Comparison of ENCODE assay signal across 28 mouse cellular contexts in the genomic region with DNA sequence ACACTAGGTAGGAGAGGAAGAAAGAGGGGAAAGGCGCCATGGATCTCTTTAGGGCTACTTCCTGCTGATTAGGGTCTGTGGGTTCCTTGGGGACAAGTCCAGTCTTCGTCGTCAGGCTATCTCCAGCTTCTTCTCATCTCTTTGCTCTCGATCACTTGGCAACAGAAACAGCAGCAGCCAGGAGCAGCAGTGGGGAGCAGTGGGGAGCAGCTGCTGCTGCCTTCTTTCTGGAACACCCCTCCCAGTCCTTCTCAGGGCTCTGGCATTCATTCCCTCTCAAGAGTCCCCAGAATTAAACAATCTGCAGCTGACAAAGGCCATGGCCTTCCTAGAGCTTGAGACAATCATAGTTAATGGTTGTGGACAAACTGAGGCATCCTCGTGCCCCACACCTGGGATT. TPM values are rescaled to one million over a fixed set of nuclear protein-coding genes. Genes with fewer than 3 reads are reported as not detected.
"Had no signal": no experiment of that assay in that cellular context is flagged by ENCODE, and none has a peak within 500 bp of the region (broad histone marks: within the 10 kb centered on the region; RNA-seq: fewer than 3 reads in every experiment).

No protein-coding gene starts in this region.

- H3K27ac ChIP-seq: kidney, embryonic 15.5 days; left cerebral cortex, adult 2 months; limb, embryonic 10.5 days; limb, embryonic 13.5 days; liver, embryonic 12.5 days; liver, embryonic 15.5 days; lung, embryonic 15.5 days; midbrain, embryonic 10.5 days; midbrain, embryonic 13.5 days; neural tube, embryonic 13.5 days; stomach, embryonic 15.5 days had no signal

- H3K9ac ChIP-seq: kidney, embryonic 15.5 days; limb, embryonic 13.5 days; liver, embryonic 12.5 days; liver, embryonic 15.5 days; lung, embryonic 15.5 days; midbrain, embryonic 13.5 days; neural tube, embryonic 13.5 days; stomach, embryonic 15.5 days had no signal

- H3K4me1 ChIP-seq: kidney, embryonic 15.5 days; limb, embryonic 10.5 days; liver, embryonic 12.5 days; liver, embryonic 15.5 days; lung, embryonic 15.5 days; megakaryocyte, embryonic 14.5 days; midbrain, embryonic 10.5 days; midbrain, embryonic 13.5 days; neural tube, embryonic 13.5 days; stomach, embryonic 15.5 days had no signal

- H3K36me3 ChIP-seq: kidney, embryonic 15.5 days; limb, embryonic 10.5 days; limb, embryonic 13.5 days; liver, embryonic 12.5 days; liver, embryonic 15.5 days; lung, embryonic 15.5 days; midbrain, embryonic 10.5 days; midbrain, embryonic 13.5 days; neural tube, embryonic 13.5 days; stomach, embryonic 15.5 days had no signal

- H3K4me3 ChIP-seq: kidney, embryonic 15.5 days; left cerebral cortex, adult 2 months; limb, embryonic 10.5 days; limb, embryonic 13.5 days; liver, embryonic 12.5 days; liver, embryonic 15.5 days; lung, embryonic 15.5 days; megakaryocyte, embryonic 14.5 days; midbrain, embryonic 10.5 days; midbrain, embryonic 13.5 days; myocyte; neural tube, embryonic 13.5 days; stomach, embryonic 15.5 days had no signal

- H3K27me3 ChIP-seq: kidney, embryonic 15.5 days; liver, embryonic 12.5 days; liver, embryonic 15.5 days; megakaryocyte, embryonic 14.5 days; midbrain, embryonic 13.5 days; neural tube, embryonic 13.5 days; stomach, embryonic 15.5 days had no signal

- DNase-seq: kidney, adult 8-10 months; kidney, postnatal 10 days; kidney, postnatal 36 days; layer of hippocampus, postnatal 36 days; liver; lung, adult 18-20 months; lung, postnatal 10 days; lung, postnatal 36 days; retina, postnatal 1 day; right cerebral cortex, postnatal 25 days; spleen, adult 18-20 months; thymus, postnatal 25 days had no signal

- H3K4me2 ChIP-seq: kidney, embryonic 15.5 days; limb, embryonic 13.5 days; liver, embryonic 12.5 days; liver, embryonic 15.5 days; lung, embryonic 15.5 days; midbrain, embryonic 13.5 days; neural tube, embryonic 13.5 days; stomach, embryonic 15.5 days had no signal

- ATAC-seq: liver, embryonic 12.5 days; midbrain, embryonic 13.5 days; midbrain, embryonic 16.5 days had no signal

- H3K9me3 ChIP-seq: kidney, embryonic 15.5 days; limb, embryonic 10.5 days; limb, embryonic 13.5 days; liver, embryonic 12.5 days; liver, embryonic 15.5 days; lung, embryonic 15.5 days; midbrain, embryonic 10.5 days; midbrain, embryonic 13.5 days; neural tube, embryonic 13.5 days; stomach, embryonic 15.5 days had no signal

RNA-seq across cellular contexts. Expression of a gene that starts 7.6 kb away (rescaled TPM):
- total RNA-seq: monocyte, adult 5-6 weeks; neutrophil, adult 5-6 weeks had no signal
- polyA plus RNA-seq: midbrain, embryonic 10.5 days had no signal
